Mouse (Mus musculus) cerebellum, adult 8-10 months (tissue): ENCODE measurements around the gene Spast.

Experiments used
- DNase-seq: peaks from one replicate; pipeline ENCODE4 v3.0.0; 2022

Gene Spast

GRCm38 (mm10) chr17:74431481-74431880, 92.7 kb downstream of the Spast start:
- DNase-seq: no peak

- DNase-seq: no peak
Observed at GRCm38 (mm10) chr17:74432631-74433030, 93.8 kb downstream of the Spast start.

- DNase-seq: no peak
Observed at GRCm38 (mm10) chr17:74437762-74438161, 99.0 kb downstream of the Spast start.

- no peak for DNase-seq
Observed at GRCm38 (mm10) chr17:74440486-74440885, 101.7 kb downstream of the Spast start.
